Mouse (Mus musculus) ES-Bruce4 (cell line): ENCODE data around the gene Psme2. TPM values are rescaled to one million over a fixed set of nuclear protein-coding genes. Genes with fewer than 3 reads are reported as not detected.
A peak's percentile ranks its signal among the peaks of the same experiment; 100 is the strongest.

Source experiments
- H3K27ac ChIP-seq: 2 replicates; pipeline ENCODE4 v1.5.1; 2012; ENCODE audit warnings: low read length, inconsistent platforms; ENCODE audit not compliant: insufficient read depth
- H3K27me3 ChIP-seq: 2 replicates; pipeline ENCODE4 v1.6.1; 2012; ENCODE audit warnings: mild to moderate bottlenecking, low read length, inconsistent platforms; ENCODE audit not compliant: control insufficient read depth, poor library complexity, insufficient read depth, severe bottlenecking
- H3K36me3 ChIP-seq: 2 replicates; pipeline ENCODE4 v1.6.1; 2012; ENCODE audit warnings: inconsistent platforms, mild to moderate bottlenecking, low read length, moderate library complexity; ENCODE audit not compliant: control insufficient read depth, poor library complexity, insufficient read depth, severe bottlenecking
- H3K4me1 ChIP-seq: one replicate; pipeline ENCODE4 v1.8.1; 2011; ENCODE audit warnings: low read length; ENCODE audit not compliant: control insufficient read depth, insufficient read depth
- H3K4me3 ChIP-seq: 2 replicates; pipeline ENCODE4 v1.5.1; 2011; ENCODE audit warnings: low read depth, mild to moderate bottlenecking, low read length
- H3K9ac ChIP-seq: 2 replicates; pipeline ENCODE4 v1.6.1; 2012; ENCODE audit warnings: low read depth, mild to moderate bottlenecking, inconsistent platforms; ENCODE audit not compliant: poor library complexity, severe bottlenecking
- H3K9me3 ChIP-seq: replicated peaks from 2 replicates; pipeline ENCODE4 v1.6.1; 2012; ENCODE audit warnings: mild to moderate bottlenecking, low read length, inconsistent platforms; ENCODE audit not compliant: control insufficient read depth, poor library complexity, insufficient read depth, severe bottlenecking
- CTCF ChIP-seq: IDR thresholded peaks from one replicate; pipeline ENCODE4 v1.8.1; 2011; ENCODE audit warnings: low read depth, low read length
- EP300 ChIP-seq: IDR thresholded peaks from 2 replicates; pipeline ENCODE4 v1.6.1; 2011; ENCODE audit warnings: low read depth, low read length; ENCODE audit not compliant: insufficient read depth
- POLR2A ChIP-seq: IDR thresholded peaks from one replicate; pipeline ENCODE4 v1.8.1; 2011; ENCODE audit warnings: low read length; ENCODE audit not compliant: insufficient read depth
- polyA plus RNA-seq: library from polyadenylated mRNA; stranded (reverse); fragments of >200 nt; gene quantifications from 2 replicates; pipeline ENCODE4 v1.2.4, GENCODE M21; 2011; ENCODE audit warnings: low read depth; ENCODE audit not compliant: missing spikeins, insufficient read depth, insufficient read length

The Psme2 gene
- polyA plus RNA-seq, 1 experiment: 195 TPM

DNA sequence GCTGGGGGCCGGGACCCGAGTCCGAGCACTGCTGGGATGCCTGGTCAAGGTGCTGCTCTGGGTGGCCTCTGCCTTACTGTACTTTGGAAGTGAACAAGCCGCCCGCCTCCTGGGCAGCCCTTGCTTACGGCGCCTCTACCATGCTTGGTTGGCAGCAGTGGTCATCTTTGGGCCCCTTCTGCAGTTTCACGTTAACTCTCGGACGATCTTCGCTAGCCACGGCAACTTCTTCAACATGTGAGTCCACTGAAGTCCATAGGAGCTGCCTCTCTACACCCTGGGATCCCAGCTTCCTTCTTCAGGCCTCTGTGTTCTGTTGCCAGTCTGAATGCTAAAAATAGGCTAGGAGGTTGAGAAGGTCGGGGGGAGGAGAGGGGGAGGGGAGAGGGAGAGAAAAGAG, 15.2 kb downstream of the Psme2 start:
- no peak for TF ChIP-seq CTCF
- TF ChIP-seq EP300: no peak
- TF ChIP-seq POLR2A: no peak
- H3K27me3 ChIP-seq: no peaks in the 10 kb centered on the region
- no peak overlapping the region for H3K27ac ChIP-seq
- H3K4me3 ChIP-seq: 0 out of 2 replicates have a peak overlapping the region, but pooled peaks have one; percentile 1
- no peaks in the 10 kb centered on the region for H3K9me3 ChIP-seq
- H3K4me1 ChIP-seq: peaks cover 11% of the 10 kb centered on the region
- peaks cover 2% of the 10 kb centered on the region for H3K36me3 ChIP-seq
- peak overlapping the region; percentile 46 for H3K9ac ChIP-seq

DNA sequence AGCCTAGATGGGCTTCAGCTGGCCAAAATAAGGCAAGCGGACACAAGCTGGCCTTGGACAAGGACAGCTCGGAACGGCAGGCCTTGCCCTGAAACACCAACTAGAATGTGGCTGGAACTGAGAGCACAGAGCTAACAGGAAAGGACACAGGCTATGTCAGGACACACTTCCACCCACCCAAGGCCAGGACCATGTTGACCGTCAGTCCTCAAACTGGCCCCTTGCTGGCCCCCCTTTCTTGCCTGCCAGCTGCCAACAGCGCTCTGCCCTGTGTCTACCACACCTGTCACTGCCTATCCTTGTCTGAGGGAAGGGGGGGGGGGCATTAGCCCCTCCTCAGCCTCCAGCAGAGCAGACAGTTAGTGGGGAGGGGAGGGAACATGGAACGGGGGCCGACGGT, 15.6 kb downstream of the Psme2 start, which contains the start of gene Fitm1:
TSS of gene Fitm1 (plus strand) at position 316 of the 400 bp plus-strand sequence.
- H3K9ac ChIP-seq: peak within 1 kb of the TSS; percentile 46
- H3K9me3 ChIP-seq: no peaks in the 10 kb centered on the region
- H3K27me3 ChIP-seq: no peaks in the 10 kb centered on the region
- no peak within 1 kb of the TSS for H3K27ac ChIP-seq
- no peaks in the 10 kb centered on the region; the same call in 1 of the 2 replicates for H3K36me3 ChIP-seq
- peak within 1 kb of the TSS; percentile 35 for H3K4me3 ChIP-seq
- no peak for TF ChIP-seq EP300
- no peak for TF ChIP-seq CTCF
- no peak for TF ChIP-seq POLR2A
- peaks cover 11% of the 10 kb centered on the region for H3K4me1 ChIP-seq

DNA sequence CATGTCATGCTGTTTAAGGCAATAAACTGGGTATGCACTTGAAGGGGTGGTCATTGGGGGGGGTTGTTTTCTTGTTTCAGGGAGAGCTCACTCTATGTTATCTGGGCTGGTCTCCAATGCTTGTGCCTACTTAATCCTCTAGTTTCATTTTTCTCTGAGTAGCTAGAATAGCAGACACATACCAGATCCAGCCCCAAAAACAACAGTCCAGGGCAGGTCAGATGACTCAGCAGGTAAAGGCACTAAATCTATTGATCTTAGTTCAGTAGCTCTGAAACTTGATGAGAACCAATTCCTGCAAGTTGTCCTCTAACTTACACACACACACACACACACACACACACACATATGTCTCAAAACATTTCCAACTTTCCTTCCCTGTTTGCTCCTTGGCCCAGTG, 19.2 kb downstream of the Psme2 start:
- H3K9me3 ChIP-seq: no peaks in the 10 kb centered on the region
- no peak overlapping the region for H3K27ac ChIP-seq
- peaks cover 6% of the 10 kb centered on the region for H3K4me1 ChIP-seq
- 0 out of 2 replicates have a peak, but pooled peaks cover 4% of the 10 kb centered on the region for H3K36me3 ChIP-seq
- no peak for TF ChIP-seq EP300
- H3K9ac ChIP-seq: no peak overlapping the region
- H3K4me3 ChIP-seq: no peak overlapping the region
- H3K27me3 ChIP-seq: no peaks in the 10 kb centered on the region

DNA sequence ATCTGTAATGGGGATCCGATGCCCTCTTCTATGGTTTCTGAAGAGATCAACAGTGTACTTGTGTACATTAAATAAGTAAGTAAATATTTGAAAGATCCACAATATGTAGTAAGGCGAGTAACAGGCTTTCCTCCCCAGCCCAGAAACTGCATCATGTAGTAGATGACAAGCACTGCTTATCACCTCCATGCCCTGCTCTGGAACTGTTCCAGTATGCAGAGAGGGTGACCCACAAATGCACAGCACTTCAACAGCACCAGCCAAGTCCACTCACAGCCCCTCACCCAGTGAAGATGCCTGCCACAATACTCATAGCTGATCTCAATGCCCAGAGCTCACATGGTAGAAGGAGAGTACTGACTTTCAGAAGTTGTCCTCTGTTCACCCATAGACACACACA, 20.3 kb downstream of the Psme2 start:
- H3K9me3 ChIP-seq: no peaks in the 10 kb centered on the region
- no peaks in the 10 kb centered on the region for H3K27me3 ChIP-seq
- no peak overlapping the region for H3K27ac ChIP-seq
- H3K9ac ChIP-seq: no peak overlapping the region
- H3K36me3 ChIP-seq: 0 out of 2 replicates have a peak, but pooled peaks cover 4% of the 10 kb centered on the region
- peaks cover 2% of the 10 kb centered on the region for H3K4me1 ChIP-seq
- TF ChIP-seq POLR2A (no peak), CTCF (no peak), EP300 (no peak)
- H3K4me3 ChIP-seq: no peak overlapping the region

DNA sequence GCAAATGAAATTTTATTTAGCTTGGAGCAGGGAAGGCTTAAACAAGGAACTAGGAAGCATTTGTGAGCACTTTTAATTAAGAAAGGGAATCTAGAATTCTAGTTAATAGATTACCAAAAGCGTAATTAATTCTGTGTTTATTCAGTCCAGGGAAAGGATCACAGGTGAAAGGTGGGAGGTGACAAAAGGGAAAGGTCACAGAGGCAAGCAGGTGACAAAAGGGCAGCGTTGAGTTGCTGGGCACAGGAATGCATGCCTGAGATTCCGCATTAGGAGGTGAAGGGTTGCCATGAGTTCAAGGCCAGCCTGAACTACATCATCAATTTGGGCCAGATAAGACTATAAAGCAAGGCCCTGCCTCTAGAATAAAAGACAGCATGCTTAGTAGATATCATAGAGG, 23.4 kb downstream of the Psme2 start:
- H3K9me3 ChIP-seq: no peaks in the 10 kb centered on the region
- peaks cover 6% of the 10 kb centered on the region; the same call in 1 of the 2 replicates for H3K36me3 ChIP-seq
- no peak overlapping the region for H3K4me3 ChIP-seq
- TF ChIP-seq CTCF (no peak), EP300 (no peak), POLR2A (no peak)
- no peaks in the 10 kb centered on the region for H3K4me1 ChIP-seq
- no peaks in the 10 kb centered on the region for H3K27me3 ChIP-seq
- H3K9ac ChIP-seq: no peak overlapping the region
- no peak overlapping the region for H3K27ac ChIP-seq

DNA sequence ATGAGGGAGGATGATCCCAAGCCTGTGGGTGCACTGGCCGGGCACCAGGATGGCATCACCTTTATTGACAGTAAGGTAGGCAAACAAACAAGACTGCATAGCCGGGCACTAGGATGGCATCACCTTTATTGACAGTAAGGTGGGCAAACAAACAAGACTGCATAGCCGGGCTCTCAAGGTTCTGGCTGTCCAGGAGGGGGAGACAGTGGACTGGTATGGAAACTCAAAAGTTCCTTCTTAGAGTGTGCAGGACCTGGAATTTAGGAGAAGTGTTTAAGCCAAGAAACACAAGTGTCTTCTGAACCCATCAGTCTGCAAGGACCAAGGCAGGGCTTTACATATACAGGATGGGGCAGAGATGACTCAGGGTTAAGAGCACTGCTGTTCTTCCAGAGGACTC, 25.2 kb downstream of the Psme2 start:
- no peaks in the 10 kb centered on the region for H3K4me1 ChIP-seq
- H3K27ac ChIP-seq: no peak overlapping the region
- H3K36me3 ChIP-seq: peaks cover 6% of the 10 kb centered on the region; the same call in 1 of the 2 replicates
- H3K4me3 ChIP-seq: no peak overlapping the region
- H3K27me3 ChIP-seq: no peaks in the 10 kb centered on the region
- no peaks in the 10 kb centered on the region for H3K9me3 ChIP-seq
- TF ChIP-seq POLR2A (no peak), CTCF (no peak), EP300 (no peak)
- H3K9ac ChIP-seq: no peak overlapping the region
